Mouse (Mus musculus): Measurements from ENCODE around the gene Gm10428.

DNA sequence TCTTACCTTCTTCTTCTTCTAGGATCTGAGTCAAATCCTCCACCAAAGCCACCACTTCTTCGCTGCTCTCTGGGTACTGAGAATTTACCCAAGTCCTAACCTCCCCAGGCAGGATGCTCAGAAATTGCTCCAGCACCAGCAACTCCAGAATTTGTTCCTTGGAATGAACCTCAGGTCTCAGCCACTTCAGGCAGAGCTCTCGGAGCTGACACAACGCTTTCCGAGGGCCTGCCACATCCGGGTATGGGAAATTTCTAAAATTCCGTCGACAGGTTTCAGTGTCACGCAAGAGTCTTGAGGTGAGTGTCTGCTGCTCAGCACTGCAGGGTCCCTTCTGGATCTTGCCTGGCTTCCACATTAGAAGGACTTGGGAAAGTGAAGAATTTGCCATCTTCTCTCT, 24.6 kb upstream of the Gm10428 start:
- TF ChIP-seq POLR2A (IDR thresholded peaks at IDR 0.05; ENCODE audit: borderline replicate concordance, extremely low read depth, insufficient read depth, insufficient read length, poor library complexity, severe bottlenecking): no peak
- no peak for TF ChIP-seq CTCF (IDR thresholded peaks at IDR 0.05; ENCODE audit: borderline replicate concordance, extremely low read depth, insufficient read depth, insufficient read length)
